Mouse (Mus musculus): ENCODE results near the gene C530008M17Rik. TPM values are rescaled to one million over a fixed set of nuclear protein-coding genes. Genes with fewer than 3 reads are reported as not detected.

Gene C530008M17Rik
- 100 to 1,000 TPM; 151 to 163 TPM for total RNA-seq (2021)

DNA sequence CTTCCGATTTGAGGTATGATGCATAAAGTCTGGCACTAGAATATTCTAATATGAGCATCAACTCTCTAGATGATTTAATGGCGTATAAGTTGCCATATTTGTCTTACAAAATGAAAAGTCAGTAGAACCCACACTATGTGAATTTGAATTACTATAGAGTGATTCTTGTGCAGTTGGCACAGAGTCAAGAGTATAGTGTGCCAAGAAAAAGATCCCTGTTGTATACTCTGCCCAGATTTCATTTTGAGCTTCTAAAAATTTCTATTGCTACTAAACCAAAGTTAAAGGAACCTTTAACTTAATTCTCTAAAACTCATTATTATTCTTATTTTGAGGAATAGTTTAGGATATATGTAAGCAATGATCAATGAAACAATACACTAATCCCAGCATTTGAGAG is at the start of gene C530008M17Rik:
Gene C530008M17Rik (plus strand): TSS at position 301 of the 400 bp plus-strand sequence.
- intact Hi-C loops (cut with DNase I): loop anchor here (5.0 to 10.0 kb wide), 3 partner anchors 51 to 191 kb away; no protein-coding TSS in a partner anchor
- DNase-seq (ENCODE audit: extremely low spot score in 1 of 2, low spot score in 2 of 2): no peak

- intact Hi-C loops (cut with DNase I): no loop called here
- DNase-seq (ENCODE audit: extremely low spot score in 1 of 2, low spot score in 2 of 2): no peak
Observed at GRCm38 (mm10) chr5:76609702-76610370, 46.5 kb upstream of the C530008M17Rik start.

DNA sequence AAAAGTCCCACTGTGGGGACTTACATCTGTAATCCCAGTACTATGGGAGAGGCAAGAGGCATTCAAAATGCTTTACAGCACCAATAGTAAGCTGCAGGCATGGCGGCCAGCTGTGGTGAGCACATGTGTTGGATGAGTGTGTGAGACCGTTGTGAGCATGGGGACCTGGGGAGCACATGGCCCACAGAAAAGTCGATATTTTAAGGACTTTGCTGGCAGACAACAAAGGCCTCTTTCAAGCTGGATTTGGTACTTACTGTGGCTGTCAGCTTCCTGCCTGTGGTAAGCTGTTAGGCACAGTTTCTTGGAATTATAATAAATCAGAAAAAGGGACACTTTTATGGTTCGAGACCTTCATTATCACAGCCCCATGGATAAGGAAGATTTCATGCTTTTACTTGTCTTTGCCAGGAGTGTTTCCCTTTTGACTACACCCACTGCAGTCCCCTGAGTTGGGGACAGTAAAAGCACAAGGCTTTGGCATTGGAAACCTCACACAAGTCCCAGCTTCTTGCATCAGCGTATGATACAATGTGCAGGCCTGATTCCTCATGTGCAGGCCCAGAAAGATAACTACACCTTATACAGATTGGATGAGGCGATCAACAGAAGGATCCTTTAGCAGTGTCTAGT is 43.3 kb upstream of the C530008M17Rik start:
- intact Hi-C loops (cut with DNase I): no loop called here
- DNase-seq (ENCODE audit: extremely low spot score in 1 of 2, low spot score in 2 of 2): no peak

GRCm38 (mm10) chr5:76615276-76615675 is 41.0 kb upstream of the C530008M17Rik start:
- intact Hi-C loops (cut with DNase I): no loop called here
- peak in 1 of 2 experiments; percentile 36 for DNase-seq (ENCODE audit: extremely low spot score in 1 of 2, low spot score in 2 of 2)

GRCm38 (mm10) chr5:76616196-76616747 is 40.0 kb upstream of the C530008M17Rik start:
- intact Hi-C loops (cut with DNase I): no loop called here
- DNase-seq (ENCODE audit: extremely low spot score in 1 of 2, low spot score in 2 of 2): peak in 1 of 2 experiments; percentile 18

DNA sequence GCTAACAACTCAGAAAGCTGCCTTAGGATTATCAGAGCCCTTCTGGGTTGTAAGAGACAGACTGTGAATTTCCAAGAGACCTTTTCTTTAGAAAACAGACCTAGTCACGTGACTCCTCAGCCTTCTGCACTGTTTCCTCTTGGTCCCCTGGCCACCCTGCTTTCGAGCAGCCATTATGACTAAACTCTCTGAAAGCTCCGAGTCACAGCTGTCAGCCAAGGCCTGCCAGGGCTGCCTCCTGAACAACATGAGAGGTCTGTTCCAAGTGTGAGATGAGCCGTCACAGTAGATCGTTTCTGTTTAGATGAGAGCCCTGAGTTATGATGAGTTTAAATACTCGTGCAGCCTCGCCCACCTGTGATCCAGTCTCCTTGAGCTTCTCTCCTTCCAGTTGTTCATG is 37.6 kb upstream of the C530008M17Rik start:
- no peak for DNase-seq (ENCODE audit: extremely low spot score in 1 of 2, low spot score in 2 of 2)
- intact Hi-C loops (cut with DNase I): no loop called here

DNA sequence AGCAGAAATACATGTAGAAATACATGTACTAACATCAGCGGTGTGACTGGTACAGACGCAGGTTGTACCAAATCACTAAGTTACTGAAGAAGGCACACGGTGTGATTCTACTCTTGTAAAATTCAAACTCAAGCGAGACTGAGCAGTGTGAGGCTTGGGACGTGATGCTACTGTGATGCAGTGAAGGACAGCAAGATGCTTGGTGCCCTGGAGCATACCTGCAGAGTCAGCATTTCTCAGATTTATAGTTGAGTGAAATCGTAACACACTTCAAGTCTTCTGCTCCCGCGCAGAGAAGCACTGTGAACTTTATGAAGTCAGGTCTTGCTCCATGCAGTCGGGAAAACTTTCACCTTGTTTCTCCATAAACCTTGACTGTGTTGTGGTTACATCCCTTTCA is 32.6 kb upstream of the C530008M17Rik start:
- no peak for DNase-seq (ENCODE audit: extremely low spot score in 1 of 2, low spot score in 2 of 2)
- intact Hi-C loops (cut with DNase I): no loop called here

DNA sequence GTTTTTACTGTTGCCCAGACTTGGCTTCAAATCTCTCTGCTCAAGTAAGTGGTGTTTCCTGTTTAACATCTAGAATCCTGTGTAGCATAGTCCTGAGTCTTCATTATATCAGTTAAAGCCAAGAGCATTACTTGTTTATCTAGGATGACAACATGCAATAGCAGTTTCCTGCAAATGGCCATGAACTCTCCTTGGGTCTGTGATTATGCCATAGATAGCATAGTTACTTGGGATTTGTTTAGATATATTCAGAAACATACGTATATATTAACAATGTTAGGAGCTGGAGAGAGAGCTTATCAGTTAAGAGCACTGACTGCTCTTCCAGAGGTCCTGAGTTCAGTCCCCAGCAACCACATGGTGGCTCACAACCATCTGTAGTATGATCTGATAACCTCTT is 28.5 kb upstream of the C530008M17Rik start:
- intact Hi-C loops (cut with DNase I): no loop called here
- no peak for DNase-seq (ENCODE audit: extremely low spot score in 1 of 2, low spot score in 2 of 2)

GRCm38 (mm10) chr5:76634012-76634411 is 22.3 kb upstream of the C530008M17Rik start:
- intact Hi-C loops (cut with DNase I): no loop called here
- DNase-seq (ENCODE audit: extremely low spot score in 1 of 2, low spot score in 2 of 2): no peak

- DNase-seq (ENCODE audit: extremely low spot score in 1 of 2, low spot score in 2 of 2): no peak
- intact Hi-C loops (cut with DNase I): no loop called here
Observed at GRCm38 (mm10) chr5:76635592-76635991, 20.7 kb upstream of the C530008M17Rik start.

GRCm38 (mm10) chr5:76642076-76642475 is 14.2 kb upstream of the C530008M17Rik start:
- DNase-seq (ENCODE audit: extremely low spot score in 1 of 2, low spot score in 2 of 2): no peak

GRCm38 (mm10) chr5:76644234-76644633 is 12.1 kb upstream of the C530008M17Rik start:
- intact Hi-C loops (cut with DNase I): no loop called here
- no peak for DNase-seq (ENCODE audit: extremely low spot score in 1 of 2, low spot score in 2 of 2)

More at GRCm38 (mm10) chr5:76642076-76642475, 14.2 kb upstream of the C530008M17Rik start:
- intact Hi-C loops (cut with DNase I): no loop called here

- intact Hi-C loops (cut with DNase I): no loop called here
Observed at GRCm38 (mm10) chr5:76645091-76645868, 11.0 kb upstream of the C530008M17Rik start.

DNA sequence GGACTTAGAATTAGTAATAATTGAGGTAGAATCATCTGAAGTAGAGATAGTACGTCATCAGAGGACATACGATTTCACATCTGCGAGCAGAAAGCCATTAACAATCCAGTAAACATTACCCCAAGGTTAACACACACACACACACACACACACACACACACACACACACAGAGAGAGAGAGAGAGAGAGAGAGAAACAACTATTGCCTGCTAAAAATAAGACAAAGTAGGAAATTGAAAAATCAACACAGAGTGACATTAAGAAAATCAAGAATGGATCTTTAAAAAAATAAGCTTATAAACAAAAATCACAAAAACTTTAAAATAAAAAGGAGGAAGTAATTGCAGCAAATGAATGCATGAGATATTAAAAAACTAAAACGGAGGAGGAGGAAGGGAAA is 6.4 kb upstream of the C530008M17Rik start:
- intact Hi-C loops (cut with DNase I): loop anchor here (10.0 kb wide), 1 partner anchor 115 kb away; no protein-coding TSS in a partner anchor
- DNase-seq (ENCODE audit: extremely low spot score in 1 of 2, low spot score in 2 of 2): no peak

More at GRCm38 (mm10) chr5:76645091-76645868, 11.0 kb upstream of the C530008M17Rik start:
- DNase-seq (ENCODE audit: extremely low spot score in 1 of 2, low spot score in 2 of 2): no peak

GRCm38 (mm10) chr5:76651151-76651725 is 5.1 kb upstream of the C530008M17Rik start:
- no peak for DNase-seq (ENCODE audit: extremely low spot score in 1 of 2, low spot score in 2 of 2)
- intact Hi-C loops (cut with DNase I): loop anchor here (10.0 kb wide), 1 partner anchor 114 kb away; no protein-coding TSS in a partner anchor

DNA sequence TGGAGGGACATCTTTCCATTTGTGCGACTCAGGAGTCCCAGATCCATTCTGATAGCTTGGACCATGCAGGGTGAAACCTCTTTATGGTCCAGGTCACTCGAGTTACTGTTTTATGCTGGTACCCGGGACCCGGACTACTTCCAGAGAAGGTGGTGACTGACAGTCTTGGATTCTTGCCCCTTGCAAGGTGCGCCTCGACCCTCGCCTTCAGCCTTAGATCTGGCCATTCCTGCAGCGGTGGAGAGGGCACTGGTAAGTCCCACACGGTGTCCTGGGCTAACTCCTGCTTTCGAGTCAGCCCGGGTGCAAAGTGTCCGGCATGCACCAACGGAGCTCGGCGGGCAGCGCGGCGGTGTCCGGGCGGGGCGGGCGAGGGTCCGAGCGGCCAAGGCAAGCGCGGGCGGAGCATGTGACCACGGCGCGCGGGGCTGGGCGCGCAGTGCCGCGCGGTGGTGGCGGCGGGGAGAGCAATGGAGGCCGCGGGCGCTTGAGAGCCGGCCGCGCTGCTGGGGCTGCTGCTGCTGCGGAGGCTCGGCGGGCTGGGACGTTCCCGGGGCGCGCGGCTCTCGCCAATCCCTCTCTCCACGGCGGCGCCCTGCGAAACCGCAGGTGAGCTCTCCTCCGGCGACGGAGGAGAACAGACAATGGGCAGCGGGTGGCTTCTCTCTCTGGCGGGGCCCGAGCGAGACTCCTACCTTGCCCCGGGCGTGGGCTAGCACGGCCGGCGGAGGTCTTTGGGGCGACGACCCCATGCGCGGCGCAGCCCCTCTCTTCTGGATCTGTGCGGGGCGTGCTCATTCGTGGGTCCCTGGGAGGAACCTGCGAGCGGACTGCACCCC is 1.2 kb downstream of the C530008M17Rik start:
- intact Hi-C loops (cut with DNase I): loop anchor here (5.0 to 10.0 kb wide), 3 partner anchors 50 to 190 kb away; no protein-coding TSS in a partner anchor
- DNase-seq (ENCODE audit: extremely low spot score in 1 of 2, low spot score in 2 of 2): peak; percentile 45 to 82

DNA sequence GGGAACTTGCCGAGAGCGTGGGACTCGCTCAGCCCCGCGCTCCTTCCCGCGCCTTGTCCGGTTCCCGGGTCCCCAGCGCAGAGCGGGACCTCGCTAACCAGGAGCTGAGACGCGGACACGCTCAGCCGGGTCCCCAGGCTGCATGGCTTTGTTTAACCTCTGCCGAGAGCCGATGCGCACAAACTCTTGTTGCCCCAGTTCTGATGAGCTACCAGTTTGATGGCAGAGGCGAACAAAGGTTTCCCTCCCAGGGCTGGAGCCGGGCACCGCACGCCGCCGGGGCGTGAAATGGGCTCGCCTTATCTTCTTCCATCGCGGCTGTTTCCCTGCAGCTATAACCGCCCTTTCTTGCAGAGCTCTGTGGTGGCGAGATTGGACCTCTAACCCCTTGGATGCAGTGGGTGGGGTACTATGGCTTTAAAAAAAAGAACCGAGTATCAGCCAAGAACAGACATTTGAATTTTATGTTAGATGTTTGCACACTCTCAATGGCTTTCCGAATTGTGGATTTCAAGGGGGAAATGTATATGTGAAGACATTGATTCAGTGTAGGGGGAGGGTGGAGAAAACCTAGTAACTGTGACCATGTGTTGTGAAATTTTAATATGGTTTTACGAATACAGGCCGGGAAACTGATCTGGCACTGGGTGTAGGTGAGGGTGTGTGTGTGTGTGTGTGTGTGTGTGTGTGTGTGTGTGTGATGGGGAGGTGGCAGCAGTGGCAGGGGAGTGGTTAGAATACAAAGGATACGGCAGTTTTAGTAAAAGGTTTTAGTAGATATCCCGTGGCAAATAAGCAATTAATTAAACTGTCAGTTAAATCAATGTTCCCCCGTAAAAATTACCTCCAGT is 2.0 kb downstream of the C530008M17Rik start:
- DNase-seq (ENCODE audit: extremely low spot score in 1 of 2, low spot score in 2 of 2): peak; percentile 22 to 45
- intact Hi-C loops (cut with DNase I): loop anchor here (5.0 to 10.0 kb wide), 3 partner anchors 49 to 189 kb away; no protein-coding TSS in a partner anchor
